Mouse (Mus musculus): ENCODE data around the gene B4galt5. TPM values are rescaled to one million over a fixed set of nuclear protein-coding genes. Genes with fewer than 3 reads are reported as not detected.
A peak's percentile ranks its signal among the peaks of the same experiment; 100 is the strongest.

The B4galt5 gene
- polyA plus RNA-seq, 1 experiment from 2014 or later: 17.0 TPM

GRCm38 (mm10) chr2:167354611-167355165, 5.7 kb upstream of the B4galt5 start:
- Histone ChIP-seq H3K27ac (peak overlapping the region; percentile 23; the same call in 1 of the 2 replicates), H3K4me3 (replicated peaks) (no peak overlapping the region), H3K4me2 (no peak overlapping the region), H3K9ac (no peak overlapping the region), H3K4me1 (peaks cover 8% of the 10 kb centered on the region), H3K27me3 (replicated peaks) (0 out of 2 replicates have a peak, but pooled peaks cover 2% of the 10 kb centered on the region), H3K36me3 (no peaks in the 10 kb centered on the region), H3K9me3 (no peaks in the 10 kb centered on the region)
- WGBS: 69% methylated on average over 9 of the region's 9 CpGs
- no peak for ATAC-seq (ENCODE audit: insufficient read depth, low FRiP score, low read depth)

GRCm38 (mm10) chr2:167354046-167354445, 5.1 kb upstream of the B4galt5 start:
- Histone ChIP-seq H3K27me3 (replicated peaks) (0 out of 2 replicates have a peak, but pooled peaks cover 2% of the 10 kb centered on the region), H3K27ac (no peak overlapping the region), H3K4me2 (no peak overlapping the region), H3K4me1 (peaks cover 8% of the 10 kb centered on the region), H3K9me3 (no peaks in the 10 kb centered on the region), H3K4me3 (replicated peaks) (no peak overlapping the region), H3K36me3 (no peaks in the 10 kb centered on the region), H3K9ac (no peak overlapping the region)
- WGBS: 90% methylated on average over 8 of the region's 8 CpGs
- ATAC-seq (ENCODE audit: insufficient read depth, low FRiP score, low read depth): no peak

GRCm38 (mm10) chr2:167352496-167352895, 3.5 kb upstream of the B4galt5 start:
- Histone ChIP-seq H3K27ac (no peak overlapping the region), H3K4me1 (peaks cover 12% of the 10 kb centered on the region)
- 72% methylated on average over 6 of the region's 6 CpGs for WGBS

GRCm38 (mm10) chr2:167351371-167351951, 2.5 kb upstream of the B4galt5 start:
- Histone ChIP-seq H3K27ac (peak overlapping the region; percentile 58; the same call in 1 of the 2 replicates), H3K36me3 (no peaks in the 10 kb centered on the region), H3K4me1 (peaks cover 12% of the 10 kb centered on the region), H3K27me3 (replicated peaks) (0 out of 2 replicates have a peak, but pooled peaks cover 2% of the 10 kb centered on the region), H3K4me2 (no peak overlapping the region), H3K9ac (no peak overlapping the region), H3K4me3 (replicated peaks) (no peak overlapping the region), H3K9me3 (no peaks in the 10 kb centered on the region)
- ATAC-seq (ENCODE audit: insufficient read depth, low FRiP score, low read depth): no peak
- 39% methylated on average over 9 of the region's 9 CpGs for WGBS

More at GRCm38 (mm10) chr2:167352496-167352895, 3.5 kb upstream of the B4galt5 start:
- Histone ChIP-seq H3K9me3 (no peaks in the 10 kb centered on the region), H3K9ac (no peak overlapping the region), H3K4me2 (no peak overlapping the region), H3K4me3 (replicated peaks) (no peak overlapping the region), H3K27me3 (replicated peaks) (0 out of 2 replicates have a peak, but pooled peaks cover 2% of the 10 kb centered on the region), H3K36me3 (no peaks in the 10 kb centered on the region)
- ATAC-seq (ENCODE audit: insufficient read depth, low FRiP score, low read depth): no peak

GRCm38 (mm10) chr2:167350126-167350650, 1.2 kb upstream of the B4galt5 start:
- no peak for ATAC-seq (ENCODE audit: insufficient read depth, low FRiP score, low read depth)
- Histone ChIP-seq H3K9ac (no peak overlapping the region), H3K36me3 (no peaks in the 10 kb centered on the region), H3K27ac (no peak overlapping the region), H3K4me2 (peak overlapping the region; percentile 93; the same call in 1 of the 2 replicates), H3K4me3 (replicated peaks) (peak overlapping the region; percentile 84; the same call in 1 of the 2 replicates), H3K4me1 (peaks cover 12% of the 10 kb centered on the region), H3K27me3 (replicated peaks) (0 out of 2 replicates have a peak, but pooled peaks cover 2% of the 10 kb centered on the region), H3K9me3 (no peaks in the 10 kb centered on the region)
- WGBS: 49% methylated on average over 8 of the region's 8 CpGs

GRCm38 (mm10) chr2:167349283-167349936, 427 bp upstream of the B4galt5 start:
- Histone ChIP-seq H3K4me2 (peak overlapping the region; percentile 93), H3K27ac (no peak overlapping the region), H3K4me1 (peaks cover 12% of the 10 kb centered on the region), H3K36me3 (no peaks in the 10 kb centered on the region), H3K9me3 (no peaks in the 10 kb centered on the region), H3K27me3 (replicated peaks) (0 out of 2 replicates have a peak, but pooled peaks cover 2% of the 10 kb centered on the region), H3K9ac (no peak overlapping the region; the same call in 1 of the 2 replicates), H3K4me3 (replicated peaks) (peak overlapping the region; percentile 84)
- WGBS: under 1% methylated on average over 46 of the region's 50 CpGs
- peak; percentile 95 for ATAC-seq (ENCODE audit: insufficient read depth, low FRiP score, low read depth)

- Histone ChIP-seq H3K4me2 (peak overlapping the region; percentile 93), H3K27me3 (replicated peaks) (0 out of 2 replicates have a peak, but pooled peaks cover 2% of the 10 kb centered on the region), H3K27ac (no peak overlapping the region), H3K36me3 (no peaks in the 10 kb centered on the region), H3K9me3 (no peaks in the 10 kb centered on the region), H3K4me3 (replicated peaks) (peak overlapping the region; percentile 84), H3K4me1 (peaks cover 12% of the 10 kb centered on the region), H3K9ac (peak overlapping the region; percentile 91; the same call in 1 of the 2 replicates)
- ATAC-seq (ENCODE audit: insufficient read depth, low FRiP score, low read depth): no peak
- WGBS: 6% methylated on average over 11 of the region's 11 CpGs
Measured at GRCm38 (mm10) chr2:167347991-167348375, 1.0 kb downstream of the B4galt5 start.

GRCm38 (mm10) chr2:167347361-167347760, 1.6 kb downstream of the B4galt5 start:
- H3K9ac ChIP-seq: no peak overlapping the region
- H3K4me1 ChIP-seq: peaks cover 10% of the 10 kb centered on the region
- WGBS: 67% methylated on average over 4 of the region's 4 CpGs
- H3K4me3 ChIP-seq (replicated peaks): peak overlapping the region; percentile 84; the same call in 1 of the 2 replicates
- 0 out of 2 replicates have a peak, but pooled peaks cover 2% of the 10 kb centered on the region for H3K27me3 ChIP-seq (replicated peaks)
- no peaks in the 10 kb centered on the region for H3K9me3 ChIP-seq
- H3K4me2 ChIP-seq: peak overlapping the region; percentile 93
- no peak overlapping the region for H3K27ac ChIP-seq
- no peak for ATAC-seq (ENCODE audit: insufficient read depth, low FRiP score, low read depth)
- H3K36me3 ChIP-seq: no peaks in the 10 kb centered on the region

GRCm38 (mm10) chr2:167345508-167346164, 3.3 kb downstream of the B4galt5 start:
- H3K9ac ChIP-seq: no peak overlapping the region
- no peak overlapping the region for H3K4me2 ChIP-seq
- WGBS: 50% methylated on average over 7 of the region's 7 CpGs
- H3K4me1 ChIP-seq: peaks cover 10% of the 10 kb centered on the region
- H3K4me3 ChIP-seq (replicated peaks): no peak overlapping the region
- H3K36me3 ChIP-seq: no peaks in the 10 kb centered on the region
- no peak for ATAC-seq (ENCODE audit: insufficient read depth, low FRiP score, low read depth)
- H3K27me3 ChIP-seq (replicated peaks): 0 out of 2 replicates have a peak, but pooled peaks cover 2% of the 10 kb centered on the region
- H3K27ac ChIP-seq: no peak overlapping the region
- H3K9me3 ChIP-seq: no peaks in the 10 kb centered on the region

- H3K4me1 ChIP-seq: peaks cover 4% of the 10 kb centered on the region; the same call in 1 of the 2 replicates
- ATAC-seq (ENCODE audit: insufficient read depth, low FRiP score, low read depth): no peak
- 33% methylated on average over 5 of the region's 5 CpGs for WGBS
- no peak overlapping the region for H3K27ac ChIP-seq
- H3K36me3 ChIP-seq: no peaks in the 10 kb centered on the region
- no peak overlapping the region for H3K9ac ChIP-seq
- no peaks in the 10 kb centered on the region for H3K9me3 ChIP-seq
- no peak overlapping the region for H3K4me2 ChIP-seq
- H3K27me3 ChIP-seq (replicated peaks): 0 out of 2 replicates have a peak, but pooled peaks cover 1% of the 10 kb centered on the region
- H3K4me3 ChIP-seq (replicated peaks): no peak overlapping the region
Measured at GRCm38 (mm10) chr2:167344871-167345507, 4.0 kb downstream of the B4galt5 start.

Measured in stomach, embryonic 15.5 days (tissue).